Mouse (Mus musculus) gastrocnemius, adult 2 months (tissue): ENCODE data around the gene Cxcr1. TPM values are rescaled to one million over a fixed set of nuclear protein-coding genes. Genes with fewer than 3 reads are reported as not detected.

Source experiments
- DNase-seq: peaks from one replicate; pipeline ENCODE4 v3.0.0; 2022
- H3K27ac ChIP-seq: fragments of 200-600 bp; 2 replicates; pipeline ENCODE4 v1.8.1; 2022; ENCODE audit warnings: mild to moderate bottlenecking
- H3K4me3 ChIP-seq: fragments of 200-600 bp; 2 replicates; pipeline ENCODE4 v1.8.1; 2022; ENCODE audit warnings: mild to moderate bottlenecking, moderate library complexity
- CTCF ChIP-seq: fragments of 200-600 bp; IDR thresholded peaks from 2 replicates; pipeline ENCODE4 v1.8.1; 2022; ENCODE audit warnings: antibody characterized with exemption, mild to moderate bottlenecking, moderate library complexity
- intact Hi-C: fragments of 180-260 bp; cut with DNase I; formaldehyde crosslinking; loops from one replicate; pipeline ENCODE4 v1.15.1; 2025
- long read RNA-seq, 2 experiments: library from polyadenylated mRNA; stranded (forward); transcript quantifications; one replicate each; pipeline ENCODE4 v2.0.0; 2021
- total RNA-seq, 2 experiments: library from RNA; stranded (reverse); gene quantifications; 2 replicates each; pipeline ENCODE4 v1.2.3; 2021

Gene Cxcr1
- not detected for total RNA-seq
- long read RNA-seq, experiment 1, result 0 reads
- long read RNA-seq, experiment 2, result 0 reads

GRCm38 (mm10) chr1:74194445-74194844 is at the start of gene Cxcr1:
Gene Cxcr1, minus strand, starts transcription at chr1:74194631.
- TF ChIP-seq CTCF, result no peak
- Histone ChIP-seq H3K27ac (no peak within 1 kb of the TSS), H3K4me3 (no peak within 1 kb of the TSS)
- no peak for DNase-seq
- intact Hi-C loops, result loop anchor here (5.0 kb wide), 1 partner anchor 292 kb away; no protein-coding TSS in a partner anchor

- H3K4me3 ChIP-seq, result peak overlapping the region; percentile 11
- TF ChIP-seq CTCF, result no peak
- no peak for DNase-seq
- intact Hi-C loops, result no loop called here
- H3K27ac ChIP-seq, result peak overlapping the region; percentile 59; the same call in 1 of the 2 replicates
These were observed 46.4 kb upstream of the Cxcr1 start for GRCm38 (mm10) chr1:74240832-74241231.

GRCm38 (mm10) chr1:74240311-74240710 is 45.9 kb upstream of the Cxcr1 start:
- intact Hi-C loops, result no loop called here
- H3K4me3 ChIP-seq, result peak overlapping the region; percentile 85
- no peak for DNase-seq
- peak overlapping the region; percentile 59; the same call in 1 of the 2 replicates for H3K27ac ChIP-seq
- TF ChIP-seq CTCF, result no peak

GRCm38 (mm10) chr1:74239618-74240017 is 45.2 kb upstream of the Cxcr1 start:
- Histone ChIP-seq H3K27ac (peak overlapping the region; percentile 59; the same call in 1 of the 2 replicates), H3K4me3 (peak overlapping the region; percentile 85)
- no peak for DNase-seq
- TF ChIP-seq CTCF, result no peak
- intact Hi-C loops, result no loop called here

- Histone ChIP-seq H3K27ac (peak overlapping the region; percentile 59; the same call in 1 of the 2 replicates), H3K4me3 (peak overlapping the region; percentile 85)
- no peak for TF ChIP-seq CTCF
- no peak for DNase-seq
- intact Hi-C loops, result no loop called here
These were observed 44.7 kb upstream of the Cxcr1 start for GRCm38 (mm10) chr1:74239162-74239561.

GRCm38 (mm10) chr1:74238136-74238535 is 43.7 kb upstream of the Cxcr1 start:
- no peak for DNase-seq
- peak overlapping the region; percentile 85 for H3K4me3 ChIP-seq
- H3K27ac ChIP-seq, result peak overlapping the region; percentile 93; the same call in 1 of the 2 replicates
- no peak for TF ChIP-seq CTCF
- intact Hi-C loops, result no loop called here

GRCm38 (mm10) chr1:74237671-74238070 is 43.2 kb upstream of the Cxcr1 start:
- intact Hi-C loops, result loop anchor here (2.0 kb wide), 1 partner anchor 47 kb away; the partner anchor contains the start of genes Aamp and Pnkd
- Histone ChIP-seq H3K4me3 (peak overlapping the region; percentile 85), H3K27ac (peak overlapping the region; percentile 93; the same call in 1 of the 2 replicates)
- no peak for DNase-seq
- no peak for TF ChIP-seq CTCF

GRCm38 (mm10) chr1:74236590-74237317 is 42.3 kb upstream of the Cxcr1 start:
- DNase-seq, result no peak
- Histone ChIP-seq H3K4me3 (peak overlapping the region; percentile 85), H3K27ac (peak overlapping the region; percentile 93)
- intact Hi-C loops, result loop anchor here (2.0 kb wide), 1 partner anchor 48 kb away; the partner anchor contains the start of genes Aamp and Pnkd
- no peak for TF ChIP-seq CTCF

GRCm38 (mm10) chr1:74235938-74236589 is 41.6 kb upstream of the Cxcr1 start, which contains the start of gene Arpc2:
Gene Arpc2, plus strand, starts transcription at chr1:74236084.
- H3K27ac ChIP-seq, result peak within 1 kb of the TSS; percentile 93
- DNase-seq, result peak; percentile 98
- intact Hi-C loops, result loop anchor here (2.0 kb wide), 1 partner anchor 49 kb away; the partner anchor contains the start of genes Aamp and Pnkd
- no peak for TF ChIP-seq CTCF
- peak within 1 kb of the TSS; percentile 85 for H3K4me3 ChIP-seq

- Histone ChIP-seq H3K27ac (no peak overlapping the region), H3K4me3 (no peak overlapping the region)
- no peak for DNase-seq
- intact Hi-C loops, result no loop called here
- TF ChIP-seq CTCF, result no peak
These were observed 36.6 kb upstream of the Cxcr1 start for GRCm38 (mm10) chr1:74230992-74231391.

GRCm38 (mm10) chr1:74229942-74230341 is 35.5 kb upstream of the Cxcr1 start:
- intact Hi-C loops, result no loop called here
- no peak for TF ChIP-seq CTCF
- no peak for DNase-seq
- Histone ChIP-seq H3K4me3 (no peak overlapping the region), H3K27ac (no peak overlapping the region)

- Histone ChIP-seq H3K27ac (peak overlapping the region; percentile 65), H3K4me3 (peak overlapping the region; percentile 32; the same call in 1 of the 2 replicates)
- TF ChIP-seq CTCF, result no peak
- intact Hi-C loops, result no loop called here
- DNase-seq, result peak; percentile 33
These were observed 32.9 kb upstream of the Cxcr1 start for GRCm38 (mm10) chr1:74227317-74227716.

GRCm38 (mm10) chr1:74219922-74220321 is 25.5 kb upstream of the Cxcr1 start:
- Histone ChIP-seq H3K4me3 (no peak overlapping the region), H3K27ac (no peak overlapping the region)
- intact Hi-C loops, result no loop called here
- DNase-seq, result no peak
- TF ChIP-seq CTCF, result no peak
